Mouse (Mus musculus): ENCODE results near the gene Hcfc2. TPM values are rescaled to one million over a fixed set of nuclear protein-coding genes. Genes with fewer than 3 reads are reported as not detected.

The Hcfc2 gene
- polyA plus RNA-seq, 1 experiment from 2014 or later, result 45.1 TPM

DNA sequence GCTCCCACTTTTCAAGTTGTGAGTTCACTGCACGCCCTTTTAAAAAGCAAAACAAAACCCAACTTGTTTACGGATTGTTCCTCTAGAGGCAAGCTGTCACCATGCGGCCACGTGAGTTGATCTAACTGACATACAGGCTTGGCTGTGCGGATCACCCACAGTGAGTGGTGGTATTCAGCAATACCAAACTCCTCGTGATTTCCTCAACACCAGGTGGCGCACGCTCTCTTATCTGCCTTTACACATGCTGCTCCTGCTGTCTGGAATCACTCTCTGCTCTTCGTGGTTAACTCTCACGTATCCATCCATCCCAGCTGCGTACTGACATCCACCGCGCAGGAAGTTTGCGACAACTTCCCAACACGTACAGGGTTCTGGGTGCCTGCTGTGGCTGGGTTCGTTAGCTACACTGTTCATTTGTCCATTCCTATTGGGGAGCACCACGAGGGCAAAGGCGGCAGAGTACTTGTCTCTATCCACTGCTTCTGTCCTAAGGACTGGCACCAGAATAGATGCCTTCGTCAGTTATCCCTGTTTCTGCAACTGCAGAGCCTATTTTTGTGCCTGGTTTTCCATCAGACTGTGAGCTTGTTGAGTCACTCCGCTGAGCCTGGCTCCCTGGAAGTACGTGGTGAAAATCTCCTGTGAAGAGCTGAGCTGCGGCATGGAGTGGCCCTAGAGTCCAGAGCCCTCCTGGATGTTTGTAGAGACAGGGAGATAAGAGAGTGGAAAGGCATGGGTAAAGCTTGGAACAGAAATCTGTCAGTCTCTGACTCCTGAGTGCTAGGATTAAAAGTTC lies 29.3 kb upstream of the Hcfc2 start:
- Histone ChIP-seq H3K27me3 (ENCODE audit: control insufficient read depth, insufficient read depth, low read length) (no peaks in the 10 kb centered on the region), H3K4me1 (ENCODE audit: control insufficient read depth, insufficient read depth, low read length) (no peaks in the 10 kb centered on the region), H3K4me3 (replicated peaks; ENCODE audit: low read length) (0 out of 2 replicates have a peak overlapping the region, but pooled peaks have one; percentile 12), H3K9me3 (replicated peaks; ENCODE audit: control insufficient read depth, low read length) (no peaks in the 10 kb centered on the region), H3K27ac (ENCODE audit: low read length) (no peak overlapping the region), H3K9ac (ENCODE audit: low read length) (peak overlapping the region; percentile 49), H3K36me3 (ENCODE audit: control insufficient read depth, insufficient read depth, low read length) (no peaks in the 10 kb centered on the region), H3K4me2 (ENCODE audit: low read depth, low read length) (peak overlapping the region; percentile 47)
- ATAC-seq (ENCODE audit: insufficient read depth, low FRiP score), result peak; percentile 80
- WGBS, result 20% methylated on average over 22 of the region's 22 CpGs

DNA sequence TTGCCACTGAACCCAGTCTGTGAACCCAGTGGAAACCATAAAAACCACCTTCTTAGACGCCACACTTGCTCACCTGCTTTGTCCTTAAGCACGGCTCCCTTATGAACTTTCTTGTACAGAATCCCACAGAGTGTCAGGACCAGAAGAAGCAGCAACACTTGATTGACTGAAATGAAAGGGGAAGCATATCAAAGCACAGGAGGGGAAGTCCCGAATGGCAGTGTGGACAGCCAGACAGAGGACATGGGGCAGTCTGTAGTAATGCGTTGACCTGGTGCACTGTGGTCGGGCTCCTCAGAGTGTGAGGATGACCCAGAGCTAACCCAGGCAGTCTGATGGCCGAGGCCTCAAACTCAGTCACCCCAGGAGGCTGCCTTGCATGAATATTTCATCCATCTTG lies 25.8 kb upstream of the Hcfc2 start:
- 75% methylated on average over 6 of the region's 6 CpGs for WGBS
- Histone ChIP-seq H3K9me3 (replicated peaks; ENCODE audit: control insufficient read depth, low read length) (no peaks in the 10 kb centered on the region), H3K27ac (ENCODE audit: low read length) (no peak overlapping the region), H3K9ac (ENCODE audit: low read length) (no peak overlapping the region), H3K36me3 (ENCODE audit: control insufficient read depth, insufficient read depth, low read length) (no peaks in the 10 kb centered on the region), H3K27me3 (ENCODE audit: control insufficient read depth, insufficient read depth, low read length) (no peaks in the 10 kb centered on the region), H3K4me2 (ENCODE audit: low read depth, low read length) (no peak overlapping the region), H3K4me1 (ENCODE audit: control insufficient read depth, insufficient read depth, low read length) (no peaks in the 10 kb centered on the region), H3K4me3 (replicated peaks; ENCODE audit: low read length) (no peak overlapping the region)
- ATAC-seq (ENCODE audit: insufficient read depth, low FRiP score), result no peak

DNA sequence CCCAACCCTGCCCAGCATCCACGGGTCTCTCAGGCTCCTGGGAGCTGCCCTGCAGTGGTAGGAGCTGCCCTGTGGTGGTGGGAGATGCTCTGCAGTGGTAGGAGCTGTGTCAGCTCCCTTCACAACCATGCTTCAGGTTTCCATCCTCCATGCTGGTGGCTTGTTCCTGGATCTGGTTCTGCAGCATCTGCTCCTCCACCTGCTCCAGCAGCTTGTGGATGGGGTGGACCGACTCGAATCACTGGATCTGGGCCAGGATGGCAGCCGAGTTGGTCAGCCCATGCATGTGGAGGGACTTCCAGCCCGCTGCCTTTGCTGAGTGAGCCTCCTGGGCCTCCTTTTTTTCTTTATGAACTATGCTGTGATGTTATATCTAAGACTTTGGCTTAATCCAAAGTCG lies 19.0 kb upstream of the Hcfc2 start:
- Histone ChIP-seq H3K4me2 (ENCODE audit: low read depth, low read length) (no peak overlapping the region), H3K27ac (ENCODE audit: low read length) (no peak overlapping the region), H3K36me3 (ENCODE audit: control insufficient read depth, insufficient read depth, low read length) (no peaks in the 10 kb centered on the region), H3K9ac (ENCODE audit: low read length) (no peak overlapping the region), H3K4me1 (ENCODE audit: control insufficient read depth, insufficient read depth, low read length) (no peaks in the 10 kb centered on the region), H3K9me3 (replicated peaks; ENCODE audit: control insufficient read depth, low read length) (no peaks in the 10 kb centered on the region), H3K27me3 (ENCODE audit: control insufficient read depth, insufficient read depth, low read length) (no peaks in the 10 kb centered on the region), H3K4me3 (replicated peaks; ENCODE audit: low read length) (no peak overlapping the region)
- WGBS, result 82% methylated on average over 6 of the region's 6 CpGs
- no peak for ATAC-seq (ENCODE audit: insufficient read depth, low FRiP score)

DNA sequence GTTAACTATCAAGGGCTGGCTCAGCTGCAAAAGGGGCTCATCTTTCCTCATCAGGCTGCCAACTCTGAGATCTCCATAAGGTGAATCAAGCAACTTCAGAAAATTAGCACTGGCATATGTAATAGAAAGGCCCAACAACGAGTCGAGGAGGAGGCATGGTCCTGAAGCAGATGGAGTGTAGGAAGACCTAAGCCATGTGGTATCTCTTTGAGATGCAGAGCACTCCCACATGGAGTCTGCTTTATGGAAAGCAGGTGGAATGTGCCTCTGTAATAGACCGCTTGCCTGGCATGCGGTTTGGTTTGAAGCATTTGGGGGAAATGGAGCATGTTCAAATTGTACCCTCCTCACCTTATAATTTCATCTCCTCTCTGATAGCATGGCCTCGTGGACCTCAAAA lies 15.2 kb upstream of the Hcfc2 start:
- Histone ChIP-seq H3K4me3 (replicated peaks; ENCODE audit: low read length) (no peak overlapping the region), H3K4me2 (ENCODE audit: low read depth, low read length) (no peak overlapping the region), H3K9me3 (replicated peaks; ENCODE audit: control insufficient read depth, low read length) (no peaks in the 10 kb centered on the region), H3K36me3 (ENCODE audit: control insufficient read depth, insufficient read depth, low read length) (no peaks in the 10 kb centered on the region), H3K27ac (ENCODE audit: low read length) (no peak overlapping the region), H3K4me1 (ENCODE audit: control insufficient read depth, insufficient read depth, low read length) (no peaks in the 10 kb centered on the region), H3K27me3 (ENCODE audit: control insufficient read depth, insufficient read depth, low read length) (no peaks in the 10 kb centered on the region), H3K9ac (ENCODE audit: low read length) (no peak overlapping the region)
- ATAC-seq (ENCODE audit: insufficient read depth, low FRiP score), result no peak
- WGBS, result 86% methylated on average over 5 of the region's 5 CpGs

DNA sequence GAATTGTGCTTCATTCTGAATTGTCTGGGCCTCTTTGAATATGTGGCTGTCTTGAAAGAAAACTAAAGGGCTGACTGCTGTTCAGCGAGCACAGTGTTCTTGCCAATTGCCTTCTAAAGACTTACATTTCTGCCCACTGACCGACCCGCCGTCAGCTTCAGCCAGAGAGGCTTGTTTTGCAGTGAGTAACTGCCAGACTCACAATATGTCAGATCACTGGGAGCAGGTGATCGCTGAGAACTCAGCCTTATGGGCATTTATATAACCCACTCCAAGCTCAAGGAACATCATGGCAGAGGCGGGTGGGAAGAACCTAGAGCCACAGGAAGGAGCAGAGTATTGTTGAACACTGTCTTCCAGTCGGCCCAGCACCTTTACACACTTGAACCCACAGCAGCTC lies 14.3 kb upstream of the Hcfc2 start:
- no peak overlapping the region for H3K9ac ChIP-seq (ENCODE audit: low read length)
- no peaks in the 10 kb centered on the region for H3K36me3 ChIP-seq (ENCODE audit: control insufficient read depth, insufficient read depth, low read length)
- H3K4me3 ChIP-seq (replicated peaks; ENCODE audit: low read length), result no peak overlapping the region
- no peaks in the 10 kb centered on the region for H3K4me1 ChIP-seq (ENCODE audit: control insufficient read depth, insufficient read depth, low read length)
- no peaks in the 10 kb centered on the region for H3K27me3 ChIP-seq (ENCODE audit: control insufficient read depth, insufficient read depth, low read length)
- ATAC-seq (ENCODE audit: insufficient read depth, low FRiP score), result no peak
- no peak overlapping the region for H3K27ac ChIP-seq (ENCODE audit: low read length)
- H3K4me2 ChIP-seq (ENCODE audit: low read depth, low read length), result no peak overlapping the region
- H3K9me3 ChIP-seq (replicated peaks; ENCODE audit: control insufficient read depth, low read length), result no peaks in the 10 kb centered on the region
- 84% methylated on average over 7 of the region's 7 CpGs for WGBS

DNA sequence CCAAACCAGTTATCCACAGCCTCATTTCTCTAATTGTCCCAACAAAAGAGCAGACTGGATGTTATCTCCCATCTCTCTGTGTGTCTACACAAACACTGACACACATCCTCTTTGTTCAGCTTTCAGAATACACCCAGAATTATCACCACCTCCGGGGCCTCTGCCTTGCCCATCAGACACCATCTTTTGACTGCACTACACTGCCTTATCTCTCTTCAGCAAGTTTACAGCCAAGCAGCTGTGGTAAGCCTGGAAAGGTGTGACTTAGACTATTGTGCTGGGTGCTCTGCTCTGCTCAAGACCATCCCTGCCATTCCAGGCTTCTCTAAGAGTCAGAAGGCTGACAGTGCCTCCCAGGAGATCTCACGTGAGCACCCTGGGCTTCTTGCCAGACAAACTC lies 10.5 kb upstream of the Hcfc2 start:
- H3K4me3 ChIP-seq (replicated peaks; ENCODE audit: low read length), result no peak overlapping the region
- 44% methylated on average over 2 of the region's 2 CpGs for WGBS
- H3K27ac ChIP-seq (ENCODE audit: low read length), result no peak overlapping the region
- no peak for ATAC-seq (ENCODE audit: insufficient read depth, low FRiP score)
- H3K4me1 ChIP-seq (ENCODE audit: control insufficient read depth, insufficient read depth, low read length), result 0 out of 2 replicates have a peak, but pooled peaks cover 3% of the 10 kb centered on the region
- no peak overlapping the region for H3K4me2 ChIP-seq (ENCODE audit: low read depth, low read length)
- no peaks in the 10 kb centered on the region for H3K36me3 ChIP-seq (ENCODE audit: control insufficient read depth, insufficient read depth, low read length)
- H3K9me3 ChIP-seq (replicated peaks; ENCODE audit: control insufficient read depth, low read length), result no peaks in the 10 kb centered on the region
- H3K27me3 ChIP-seq (ENCODE audit: control insufficient read depth, insufficient read depth, low read length), result no peaks in the 10 kb centered on the region
- H3K9ac ChIP-seq (ENCODE audit: low read length), result no peak overlapping the region

DNA sequence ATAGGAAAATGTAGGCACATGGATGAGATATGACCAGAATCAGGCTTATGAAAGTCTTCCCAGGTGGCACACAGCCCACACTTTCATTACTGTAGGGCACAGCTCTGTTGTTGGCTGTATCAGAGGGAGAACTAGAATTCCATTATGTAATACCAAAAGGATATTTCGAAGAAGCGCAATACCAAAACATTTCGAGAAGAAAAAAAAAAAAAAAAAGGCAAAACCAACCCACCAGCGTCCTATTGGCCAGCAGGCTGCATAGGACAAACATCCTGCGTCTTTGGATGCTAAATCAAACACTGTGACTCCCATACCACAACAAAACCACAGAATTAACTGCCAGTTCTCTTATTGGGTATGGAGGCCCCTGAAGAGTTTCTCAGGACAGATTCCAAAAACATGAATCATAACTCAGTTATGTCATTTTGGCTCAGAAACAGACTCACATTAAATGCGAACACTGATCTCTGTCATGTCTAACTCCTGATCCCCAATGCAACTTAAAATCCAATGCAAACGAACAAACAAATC lies 6.2 kb upstream of the Hcfc2 start:
- Histone ChIP-seq H3K27me3 (ENCODE audit: control insufficient read depth, insufficient read depth, low read length) (no peaks in the 10 kb centered on the region), H3K27ac (ENCODE audit: low read length) (peak overlapping the region; percentile 86), H3K9me3 (replicated peaks; ENCODE audit: control insufficient read depth, low read length) (no peaks in the 10 kb centered on the region), H3K9ac (ENCODE audit: low read length) (peak overlapping the region; percentile 54), H3K4me1 (ENCODE audit: control insufficient read depth, insufficient read depth, low read length) (0 out of 2 replicates have a peak, but pooled peaks cover 3% of the 10 kb centered on the region), H3K4me2 (ENCODE audit: low read depth, low read length) (peak overlapping the region; percentile 44), H3K4me3 (replicated peaks; ENCODE audit: low read length) (peak overlapping the region; percentile 27), H3K36me3 (ENCODE audit: control insufficient read depth, insufficient read depth, low read length) (no peaks in the 10 kb centered on the region)
- 49% methylated on average over 7 of the region's 7 CpGs for WGBS
- ATAC-seq (ENCODE audit: insufficient read depth, low FRiP score), result peak; percentile 21; the same call in 1 of the 2 replicates

DNA sequence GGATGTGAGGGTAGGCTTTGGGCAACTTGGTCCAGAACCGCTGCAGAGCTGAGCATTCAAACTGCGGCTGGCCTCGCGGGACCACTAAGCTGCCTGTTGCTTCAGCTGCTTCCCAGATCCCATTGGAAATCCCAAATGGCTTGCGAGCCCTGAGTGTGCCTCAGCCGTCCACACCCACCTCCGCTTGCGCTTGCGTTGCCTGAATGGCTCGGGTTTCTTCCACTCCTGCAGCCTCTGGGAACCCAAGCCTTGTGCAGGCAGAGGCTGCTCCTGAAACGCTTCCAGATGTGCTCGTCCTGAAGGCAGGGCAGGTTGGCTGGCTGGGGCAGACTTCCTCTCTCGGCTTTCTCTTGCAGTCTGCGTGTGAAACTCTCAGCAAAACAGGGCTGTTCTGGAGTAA lies 5.5 kb upstream of the Hcfc2 start, which contains the start of gene Glt8d2:
Glt8d2 (minus strand) TSS at position 157 of the 400 bp plus-strand sequence.
- 5% methylated on average over 14 of the region's 14 CpGs for WGBS
- Histone ChIP-seq H3K36me3 (ENCODE audit: control insufficient read depth, insufficient read depth, low read length) (no peaks in the 10 kb centered on the region), H3K9me3 (replicated peaks; ENCODE audit: control insufficient read depth, low read length) (no peaks in the 10 kb centered on the region), H3K27ac (ENCODE audit: low read length) (peak within 1 kb of the TSS; percentile 86), H3K9ac (ENCODE audit: low read length) (peak within 1 kb of the TSS; percentile 54), H3K4me3 (replicated peaks; ENCODE audit: low read length) (peak within 1 kb of the TSS; percentile 27), H3K4me2 (ENCODE audit: low read depth, low read length) (peak within 1 kb of the TSS; percentile 44), H3K27me3 (ENCODE audit: control insufficient read depth, insufficient read depth, low read length) (no peaks in the 10 kb centered on the region), H3K4me1 (ENCODE audit: control insufficient read depth, insufficient read depth, low read length) (0 out of 2 replicates have a peak, but pooled peaks cover 3% of the 10 kb centered on the region)
- peak; percentile 82 for ATAC-seq (ENCODE audit: insufficient read depth, low FRiP score)

DNA sequence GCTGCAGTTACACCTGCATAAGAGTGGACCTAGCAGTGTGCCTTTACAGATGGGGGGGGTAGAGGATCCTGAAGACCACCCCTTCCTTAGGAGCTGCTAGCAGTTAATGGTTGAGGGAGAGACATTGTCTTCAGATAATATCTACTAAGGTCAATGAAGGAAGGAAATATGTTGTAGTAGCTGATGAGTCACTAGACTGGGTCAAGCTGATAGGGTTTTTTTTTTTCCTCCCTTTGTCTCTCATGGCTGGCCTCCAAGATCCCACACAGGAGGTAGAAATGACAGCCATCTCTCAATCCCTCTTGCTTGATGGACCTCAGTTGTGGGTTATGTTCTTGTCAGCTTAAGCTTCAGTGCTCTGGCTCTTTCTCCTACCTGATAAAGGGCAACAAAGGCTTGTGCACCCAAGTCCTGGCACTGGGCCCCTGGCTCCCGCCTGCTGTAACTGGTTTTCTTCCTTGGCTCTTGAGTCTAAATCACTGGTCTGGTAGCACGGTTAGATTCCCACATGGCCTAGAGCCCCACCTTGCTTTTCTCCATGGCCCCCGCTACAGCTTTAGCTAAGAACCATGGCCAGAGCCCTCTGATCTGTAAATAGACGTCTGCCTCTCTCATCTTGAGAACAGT lies 606 bp downstream of the Hcfc2 start:
- Histone ChIP-seq H3K9ac (ENCODE audit: low read length) (no peak overlapping the region), H3K36me3 (ENCODE audit: control insufficient read depth, insufficient read depth, low read length) (no peaks in the 10 kb centered on the region), H3K27me3 (ENCODE audit: control insufficient read depth, insufficient read depth, low read length) (no peaks in the 10 kb centered on the region), H3K27ac (ENCODE audit: low read length) (no peak overlapping the region; the same call in 1 of the 2 replicates), H3K4me1 (ENCODE audit: control insufficient read depth, insufficient read depth, low read length) (peaks cover 5% of the 10 kb centered on the region), H3K4me3 (replicated peaks; ENCODE audit: low read length) (no peak overlapping the region), H3K4me2 (ENCODE audit: low read depth, low read length) (no peak overlapping the region), H3K9me3 (replicated peaks; ENCODE audit: control insufficient read depth, low read length) (no peaks in the 10 kb centered on the region)
- no peak for ATAC-seq (ENCODE audit: insufficient read depth, low FRiP score)
- WGBS, result 67% methylated on average over 4 of the region's 4 CpGs
